Mouse (Mus musculus): ENCODE results near the gene Prkacb.

DNA sequence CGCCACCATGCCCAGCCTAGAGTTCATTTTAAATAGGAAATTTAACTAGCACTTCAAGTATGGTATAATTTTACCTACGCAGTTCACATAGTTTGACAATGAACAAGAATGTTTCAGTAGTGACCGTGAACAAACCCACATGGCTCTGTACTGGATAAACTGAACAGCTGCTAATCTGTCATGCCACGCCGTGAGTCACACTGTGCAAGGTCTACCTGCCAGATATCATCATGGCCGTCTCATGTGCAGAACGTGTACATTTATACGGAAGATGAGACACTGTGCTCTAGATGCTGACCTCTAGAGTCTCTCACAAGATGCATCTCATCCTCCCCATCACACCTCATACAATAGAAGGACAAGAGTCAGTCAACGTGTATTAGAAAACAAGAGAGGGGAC, 51.5 kb downstream of the Prkacb start:
- TF ChIP-seq CTCF (IDR thresholded peaks at IDR 0.05; ENCODE audit: low read depth, low read length) = no peak
- no peak for TF ChIP-seq TAL1 (conservative IDR thresholded peaks at IDR 0.05; ENCODE audit: low read depth, low read length)
- no peak for TF ChIP-seq GATA1 (IDR thresholded peaks at IDR 0.05; ENCODE audit: borderline replicate concordance, low read length)
- no peak for TF ChIP-seq POLR2AphosphoS5 (IDR thresholded peaks at IDR 0.05; ENCODE audit: insufficient replicate concordance, low read depth, low read length)
- no peak for TF ChIP-seq GATA2 (IDR thresholded peaks at IDR 0.05; ENCODE audit: borderline replicate concordance, low read depth, low read length)

All from G1E (cell line).